Mouse (Mus musculus): ENCODE results near the gene Atoh1. TPM values are rescaled to one million over a fixed set of nuclear protein-coding genes. Genes with fewer than 3 reads are reported as not detected.

Gene Atoh1
- not detected in 2 replicates for polyA plus RNA-seq (2015; fragmentation: Nextera tagmentation; extraction: Ambion mirVana)

GRCm38 (mm10) chr6:64728499-64729198 lies at the start of gene Atoh1:
TSS of gene Atoh1 (plus strand) at chr6:64729125.

Measured in spleen, postnatal 0 days (tissue).